2 mouse cellular contexts compared by ENCODE assay signal in genomic region chr13:18933191-18933590, GRCm38 (mm10). TPM values are rescaled to one million over a fixed set of nuclear protein-coding genes. Genes with fewer than 3 reads are reported as not detected.
"Had no signal": no experiment of that assay in that cellular context is flagged by ENCODE, and none has a peak within 500 bp of the region (broad histone marks: within the 10 kb centered on the region; RNA-seq: fewer than 3 reads in every experiment).

No protein-coding gene starts in this region.

RNA-seq across cellular contexts. Expression of gene Amph, which starts 14.8 kb away (rescaled TPM):
- total RNA-seq: common myeloid progenitor, adult 5-6 weeks; granulocyte monocyte progenitor cell, adult 5-6 weeks had no signal
